Mouse (Mus musculus) ES-E14 (cell line): ENCODE measurements around the gene Cryzl1. TPM values are rescaled to one million over a fixed set of nuclear protein-coding genes. Genes with fewer than 3 reads are reported as not detected.
A peak's percentile ranks its signal among the peaks of the same experiment; 100 is the strongest.

Source experiments
- DNase-seq: peaks from one replicate; pipeline ENCODE4 v3.0.0-alpha.2; 2013; ENCODE audit warnings: low read depth, low spot score
- H3K27ac ChIP-seq: 2 replicates; pipeline ENCODE4 v1.5.1; 2012; ENCODE audit warnings: low read depth, mild to moderate bottlenecking, low read length, moderate library complexity, mixed read lengths; ENCODE audit not compliant: poor library complexity, insufficient read depth, severe bottlenecking
- H3K36me3 ChIP-seq: 2 replicates; pipeline ENCODE4 v1.6.1; 2012; ENCODE audit warnings: mild to moderate bottlenecking, low read length, moderate library complexity, mixed read lengths; ENCODE audit not compliant: control insufficient read depth, poor library complexity, insufficient read depth, severe bottlenecking
- H3K4me1 ChIP-seq, 2 experiments: fragments of 150-350 bp in 1 of 2; sonication (generic) in 1 of 2; 2 replicates each; pipeline ENCODE4 v1.6.1; 2012; ENCODE audit warnings: low read length in 2 of 2, mild to moderate bottlenecking in 1 of 2, mixed read lengths in 1 of 2; ENCODE audit not compliant: control insufficient read depth in 2 of 2, insufficient read depth in 2 of 2, poor library complexity in 1 of 2
- H3K4me3 ChIP-seq, 2 experiments: fragments of 150-350 bp in 1 of 2; sonication (generic) in 1 of 2; 2 replicates each; pipeline ENCODE4 v1.5.1; 2012; ENCODE audit warnings: low read length in 2 of 2, low read depth in 1 of 2, mild to moderate bottlenecking in 1 of 2, mixed read lengths in 1 of 2; ENCODE audit not compliant: insufficient read depth in 1 of 2, poor library complexity in 1 of 2, severe bottlenecking in 1 of 2
- H3K9ac ChIP-seq: 2 replicates; pipeline ENCODE4 v1.6.1; 2012; ENCODE audit warnings: low read depth, mild to moderate bottlenecking, low read length, mixed read lengths; ENCODE audit not compliant: poor library complexity, insufficient read depth, severe bottlenecking
- H3K9me3 ChIP-seq: fragments of 150-350 bp; sonication (generic); 2 replicates; pipeline ENCODE4 v1.6.1; 2012; ENCODE audit warnings: low read depth, mild to moderate bottlenecking, low read length; ENCODE audit not compliant: control insufficient read depth, insufficient read depth
- CHD2 ChIP-seq: IDR thresholded peaks from 2 replicates; pipeline ENCODE4 v1.6.1; 2014; ENCODE audit warnings: mild to moderate bottlenecking, low read depth, low read length, inconsistent platforms
- HCFC1 ChIP-seq: IDR thresholded peaks from 2 replicates; pipeline ENCODE4 v1.6.1; 2012; ENCODE audit warnings: low read length, inconsistent platforms, borderline replicate concordance; ENCODE audit not compliant: insufficient read depth
- MAFK ChIP-seq: IDR thresholded peaks from 2 replicates; pipeline ENCODE4 v1.6.1; 2014; ENCODE audit warnings: mild to moderate bottlenecking, low read depth, low read length, inconsistent platforms; ENCODE audit not compliant: insufficient read depth
- ZC3H11A ChIP-seq: IDR thresholded peaks from 2 replicates; pipeline ENCODE4 v1.6.1; 2012; ENCODE audit warnings: low read depth, mild to moderate bottlenecking, inconsistent platforms, low read length, borderline replicate concordance
- ZNF384 ChIP-seq: IDR thresholded peaks from 2 replicates; pipeline ENCODE4 v1.6.1; 2012; ENCODE audit warnings: low read depth, low read length, inconsistent platforms
- in situ Hi-C, 2 experiments: fragments of 600-800 bp; cut with MboI; formaldehyde crosslinking; loops; one replicate each; pipeline ENCODE4 v1.15.1; 2025; ENCODE audit warnings: low sequenced_read_pairs in 2 of 2, inconsistent platforms in 1 of 2; ENCODE audit not compliant: unreplicated experiment in 2 of 2
- total RNA-seq: library from RNA; depleted of rRNA; stranded (reverse); fragments of 300-350 nt; gene quantifications from 2 replicates; pipeline ENCODE4 v1.2.3, GENCODE M21; 2012

Gene Cryzl1
- total RNA-seq, 1 experiment = 19.0 TPM

DNA sequence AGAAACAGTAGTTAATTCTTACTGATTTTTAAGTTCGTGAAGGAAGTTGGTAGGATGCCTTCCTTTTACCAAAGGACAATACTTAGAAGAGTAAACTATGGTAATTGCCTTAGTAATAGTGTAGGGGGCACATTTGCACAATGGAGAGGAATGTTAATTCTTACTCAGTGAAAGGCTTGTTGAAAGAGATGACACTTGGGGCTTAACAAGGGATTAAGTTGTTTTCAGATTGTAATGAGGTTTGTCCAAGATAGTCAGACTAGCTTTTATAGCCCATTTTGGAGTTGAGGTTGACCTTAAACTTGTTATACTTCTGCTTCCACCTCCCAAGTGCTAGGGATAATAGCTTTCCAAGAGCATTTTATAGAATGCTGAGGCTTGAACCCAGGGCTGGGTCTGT is 67.4 kb downstream of the Cryzl1 start:
- Histone ChIP-seq H3K9me3 (no peaks in the 10 kb centered on the region), H3K27ac (no peak overlapping the region), H3K36me3 (peaks cover 71% of the 10 kb centered on the region), H3K9ac (no peak overlapping the region), H3K4me3 (no peak overlapping the region), H3K4me1 (peaks cover 0 to 1% of the 10 kb centered on the region in 2 experiments; a peak in 1 of 4 replicates)
- DNase-seq = no peak
- TF ChIP-seq ZNF384 (no peak), CHD2 (no peak), HCFC1 (no peak)
- in situ Hi-C loops = loop anchor here in 1 of 2 experiments (10.0 kb wide), 1 partner anchor 1417 kb away; no protein-coding TSS in a partner anchor

DNA sequence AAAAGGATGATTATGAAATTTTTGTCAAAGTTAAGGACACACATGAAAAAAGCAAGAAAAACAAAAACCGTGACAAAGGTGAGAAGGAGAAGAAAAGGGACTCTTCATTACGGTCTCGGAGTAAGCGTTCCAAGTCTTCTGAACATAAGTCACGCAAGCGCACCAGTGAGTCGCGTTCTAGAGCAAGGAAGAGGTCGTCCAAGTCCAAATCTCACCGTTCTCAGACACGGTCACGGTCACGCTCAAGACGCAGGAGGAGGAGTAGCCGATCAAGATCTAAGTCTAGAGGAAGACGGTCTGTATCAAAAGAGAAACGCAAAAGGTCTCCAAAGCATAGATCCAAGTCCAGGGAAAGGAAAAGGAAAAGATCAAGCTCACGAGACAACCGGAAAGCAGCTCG is 69.0 kb downstream of the Cryzl1 start:
- H3K9ac ChIP-seq = no peak overlapping the region
- no peaks in the 10 kb centered on the region for H3K9me3 ChIP-seq
- H3K27ac ChIP-seq = no peak overlapping the region
- H3K4me3 ChIP-seq = peak overlapping the region; percentile 12 to 28; a peak in 1 of 4 replicates
- DNase-seq = no peak
- TF ChIP-seq ZNF384 (no peak), MAFK (no peak), ZC3H11A (no peak), CHD2 (no peak), HCFC1 (no peak)
- H3K4me1 ChIP-seq = peaks cover 0 to 1% of the 10 kb centered on the region in 2 experiments; a peak in 1 of 4 replicates
- H3K36me3 ChIP-seq = peaks cover 77% of the 10 kb centered on the region
- in situ Hi-C loops = loop anchor here in 1 of 2 experiments (10.0 kb wide), 1 partner anchor 1415 kb away; no protein-coding TSS in a partner anchor

DNA sequence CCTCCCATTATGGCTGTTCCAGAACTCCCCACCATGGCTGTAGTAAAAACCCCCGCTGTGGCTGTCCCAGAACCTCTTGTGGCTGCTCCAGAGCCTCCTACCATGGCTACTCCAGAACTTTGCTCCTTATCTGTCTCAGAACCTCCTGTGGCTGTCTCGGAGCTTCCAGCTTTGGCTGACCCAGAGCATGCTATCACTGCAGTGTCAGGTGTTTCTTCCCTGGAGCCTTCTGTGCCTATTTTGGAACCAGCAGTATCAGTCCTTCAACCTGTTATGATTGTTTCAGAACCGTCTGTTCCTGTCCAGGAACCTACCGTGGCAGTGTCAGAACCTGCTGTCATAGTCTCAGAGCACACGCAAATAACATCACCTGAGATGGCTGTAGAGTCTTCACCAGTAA is 70.3 kb downstream of the Cryzl1 start:
- no peaks in the 10 kb centered on the region; the same call in 1 of the 2 replicates for H3K9me3 ChIP-seq
- DNase-seq = no peak
- H3K9ac ChIP-seq = no peak overlapping the region
- in situ Hi-C loops = no loop called here
- no peak overlapping the region for H3K4me3 ChIP-seq
- H3K4me1 ChIP-seq = peaks cover 0 to 1% of the 10 kb centered on the region in 2 experiments; a peak in 1 of 4 replicates
- TF ChIP-seq ZNF384 = no peak
- TF ChIP-seq ZC3H11A = no peak
- no peak for TF ChIP-seq MAFK
- TF ChIP-seq CHD2 = no peak
- no peak for TF ChIP-seq HCFC1
- H3K36me3 ChIP-seq = peaks cover 73% of the 10 kb centered on the region
- no peak overlapping the region for H3K27ac ChIP-seq

DNA sequence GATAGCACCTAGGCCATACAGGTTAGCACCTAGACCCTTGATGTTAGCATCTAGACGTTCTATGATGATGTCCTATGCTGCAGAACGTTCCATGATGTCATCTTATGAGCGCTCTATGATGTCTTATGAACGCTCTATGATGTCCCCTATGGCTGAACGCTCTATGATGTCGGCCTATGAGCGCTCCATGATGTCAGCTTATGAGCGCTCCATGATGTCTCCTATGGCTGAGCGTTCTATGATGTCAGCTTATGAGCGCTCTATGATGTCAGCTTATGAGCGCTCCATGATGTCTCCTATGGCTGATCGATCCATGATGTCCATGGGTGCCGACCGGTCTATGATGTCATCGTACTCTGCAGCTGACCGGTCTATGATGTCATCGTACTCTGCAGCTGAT is 71.5 kb downstream of the Cryzl1 start:
- Histone ChIP-seq H3K27ac (no peak overlapping the region), H3K36me3 (peaks cover 68% of the 10 kb centered on the region), H3K4me1 (peaks cover 0 to 1% of the 10 kb centered on the region in 2 experiments; a peak in 1 of 4 replicates), H3K9ac (no peak overlapping the region), H3K9me3 (no peaks in the 10 kb centered on the region; the same call in 1 of the 2 replicates), H3K4me3 (no peak overlapping the region)
- TF ChIP-seq ZNF384 (no peak), ZC3H11A (no peak), HCFC1 (no peak), CHD2 (no peak), MAFK (no peak)
- DNase-seq = no peak
- in situ Hi-C loops = no loop called here

DNA sequence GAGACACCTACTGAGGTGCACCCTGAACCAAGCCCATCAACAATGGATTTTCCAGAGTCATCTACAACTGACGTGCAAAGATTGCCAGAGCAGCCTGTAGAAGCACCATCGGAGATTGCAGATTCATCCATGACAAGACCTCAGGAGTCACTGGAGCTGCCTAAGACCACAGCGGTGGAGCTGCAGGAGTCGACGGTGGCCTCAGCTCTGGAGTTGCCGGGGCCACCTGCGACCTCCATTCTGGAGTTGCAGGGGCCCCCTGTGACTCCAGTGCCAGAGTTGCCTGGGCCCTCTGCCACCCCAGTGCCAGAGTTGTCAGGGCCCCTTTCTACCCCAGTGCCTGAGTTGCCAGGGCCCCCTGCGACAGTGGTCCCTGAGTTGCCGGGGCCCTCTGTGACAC is 73.5 kb downstream of the Cryzl1 start:
- no peak overlapping the region for H3K27ac ChIP-seq
- in situ Hi-C loops = no loop called here
- TF ChIP-seq ZC3H11A = no peak
- TF ChIP-seq ZNF384 = no peak
- no peak for TF ChIP-seq HCFC1
- no peak for TF ChIP-seq MAFK
- no peak for TF ChIP-seq CHD2
- no peak overlapping the region for H3K4me3 ChIP-seq
- H3K4me1 ChIP-seq = no peaks in the 10 kb centered on the region
- H3K9me3 ChIP-seq = no peaks in the 10 kb centered on the region; the same call in 1 of the 2 replicates
- peaks cover 70% of the 10 kb centered on the region for H3K36me3 ChIP-seq
- H3K9ac ChIP-seq = no peak overlapping the region
- no peak for DNase-seq
